Mouse (Mus musculus): Measurements from ENCODE around the gene F5.

GRCm38 (mm10) chr1:164114280-164114679 is 37.4 kb upstream of the F5 start:
- TF ChIP-seq CTCF (IDR thresholded peaks at IDR 0.05; ENCODE audit: low read depth) (no peak), EP300 (IDR thresholded peaks at IDR 0.05; ENCODE audit: low read depth) (no peak)
